8 mouse cellular contexts compared by ENCODE assay signal in the genomic region with DNA sequence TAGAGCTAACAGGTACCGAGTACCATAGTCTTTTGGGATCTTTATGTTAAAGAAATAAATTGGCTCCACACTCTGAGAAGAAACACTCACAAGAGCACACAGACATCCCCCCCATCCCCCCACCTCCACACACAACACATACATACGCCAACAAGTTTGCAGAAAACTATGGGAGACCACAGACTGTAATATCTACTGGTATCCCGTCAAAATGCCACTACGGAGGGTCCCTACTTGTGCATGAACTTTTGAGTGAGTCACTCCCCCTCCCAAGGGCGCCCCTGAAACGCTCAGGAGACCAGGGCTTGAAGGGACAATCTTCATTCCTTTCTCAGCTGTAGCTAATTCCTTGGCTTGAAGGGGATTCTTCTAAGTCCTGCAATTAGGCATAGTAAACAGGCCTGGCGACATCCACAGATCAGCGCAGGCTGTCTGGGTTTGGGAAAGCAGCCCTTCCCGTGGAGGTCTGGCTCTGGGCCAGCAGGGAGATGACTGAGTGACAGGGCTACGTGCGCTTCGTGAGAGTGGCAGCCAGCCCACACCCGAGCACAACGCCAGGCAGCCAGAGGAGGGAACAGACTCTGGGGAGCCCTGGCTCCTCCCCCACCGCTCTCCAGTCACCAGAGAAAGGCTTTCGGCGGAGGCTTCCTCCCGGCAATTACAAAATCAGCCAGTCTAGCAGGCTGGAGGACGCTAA. TPM values are rescaled to one million over a fixed set of nuclear protein-coding genes. Genes with fewer than 3 reads are reported as not detected.
DNase-seq lines count a peak whose midpoint lies in the region; ATAC-seq and TF ChIP-seq lines count a peak whose summit lies in the region.

No protein-coding gene starts in this region.

- H3K27me3 ChIP-seq in embryonic facial prominence, embryonic 13.5 days, result 0 out of 2 replicates have a peak, but pooled peaks cover 3% of the 10 kb centered on the region
- no peaks in the 10 kb centered on the region for H3K27me3 ChIP-seq in kidney, adult 2 months (replicated peaks; ENCODE audit: control insufficient read depth, insufficient read depth, low read length)
- H3K27me3 ChIP-seq in limb, embryonic 12.5 days, result peaks cover 5% of the 10 kb centered on the region; the same call in 1 of the 2 replicates
- peaks cover 5% of the 10 kb centered on the region; the same call in 1 of the 2 replicates for H3K27me3 ChIP-seq in midbrain, embryonic 13.5 days

- DNase-seq in layer of hippocampus, adult 11-12 months (ENCODE audit: low spot score), result peak; percentile 70
- no peak for DNase-seq in layer of hippocampus, adult 9-10 months (ENCODE audit: low spot score)
- DNase-seq in heart, adult 8-10 months (ENCODE audit: low spot score), result peak; percentile 93
- DNase-seq in kidney, adult 2 months, result peak; percentile 95
- peak; percentile 16 to 56 for DNase-seq in spleen, postnatal 10 days (ENCODE audit: low spot score in 2 of 2)

- peak overlapping the region; percentile 90 for H3K27ac ChIP-seq in embryonic facial prominence, embryonic 13.5 days
- peak overlapping the region; percentile 42 for H3K27ac ChIP-seq in kidney, adult 2 months (ENCODE audit: insufficient read depth, low read depth, low read length)
- peak overlapping the region; percentile 74 for H3K27ac ChIP-seq in limb, embryonic 12.5 days
- H3K27ac ChIP-seq in midbrain, embryonic 13.5 days, result peak overlapping the region; percentile 74

- peak overlapping the region; percentile 30 for H3K4me3 ChIP-seq in embryonic facial prominence, embryonic 13.5 days
- H3K4me3 ChIP-seq in kidney, adult 2 months (ENCODE audit: insufficient read depth, low read depth, low read length), result peak overlapping the region; percentile 27
- peak overlapping the region; percentile 31 for H3K4me3 ChIP-seq in limb, embryonic 12.5 days (replicated peaks)
- peak overlapping the region; percentile 25 for H3K4me3 ChIP-seq in midbrain, embryonic 13.5 days (replicated peaks)

- H3K9ac ChIP-seq in embryonic facial prominence, embryonic 13.5 days, result peak overlapping the region; percentile 17
- peak overlapping the region; percentile 24; the same call in 1 of the 2 replicates for H3K9ac ChIP-seq in limb, embryonic 12.5 days (replicated peaks)
- 0 out of 2 replicates have a peak overlapping the region, but pooled peaks have one; percentile 14 for H3K9ac ChIP-seq in midbrain, embryonic 13.5 days (replicated peaks)

- peak overlapping the region; percentile 59 for H3K4me2 ChIP-seq in embryonic facial prominence, embryonic 13.5 days
- peak overlapping the region; percentile 52 for H3K4me2 ChIP-seq in limb, embryonic 12.5 days
- H3K4me2 ChIP-seq in midbrain, embryonic 13.5 days (replicated peaks), result peak overlapping the region; percentile 50

- TF ChIP-seq POLR2A in kidney, adult 2 months (IDR thresholded peaks at IDR 0.05; ENCODE audit: low read depth, low read length), result no peak

- peak; percentile 93 for ATAC-seq in embryonic facial prominence, embryonic 13.5 days (ENCODE audit: insufficient number of reproducible peaks, insufficient read depth, low FRiP score, low TSS enrichment, low read depth)
- peak; percentile 93 for ATAC-seq in limb, embryonic 12.5 days (ENCODE audit: insufficient number of reproducible peaks, insufficient read depth, low FRiP score, low TSS enrichment, low read depth)
- peak; percentile 97 for ATAC-seq in midbrain, embryonic 13.5 days

- WGBS in embryonic facial prominence, embryonic 13.5 days, result under 1% methylated on average over 19 of the region's 19 CpGs
- 7% methylated on average over 19 of the region's 19 CpGs for WGBS in kidney, adult 2 months
- 4% methylated on average over 19 of the region's 19 CpGs for WGBS in limb, embryonic 12.5 days
- 4% methylated on average over 19 of the region's 19 CpGs for WGBS in midbrain, embryonic 13.5 days

- peaks cover 67% of the 10 kb centered on the region for H3K4me1 ChIP-seq in embryonic facial prominence, embryonic 13.5 days
- H3K4me1 ChIP-seq in kidney, adult 2 months (ENCODE audit: control insufficient read depth, insufficient read depth, low read length), result peaks cover 11% of the 10 kb centered on the region
- H3K4me1 ChIP-seq in limb, embryonic 12.5 days (replicated peaks), result peaks cover 49% of the 10 kb centered on the region
- H3K4me1 ChIP-seq in midbrain, embryonic 13.5 days (replicated peaks), result peaks cover 44% of the 10 kb centered on the region

- H3K36me3 ChIP-seq in embryonic facial prominence, embryonic 13.5 days, result no peaks in the 10 kb centered on the region
- no peaks in the 10 kb centered on the region for H3K36me3 ChIP-seq in kidney, adult 2 months (ENCODE audit: control insufficient read depth, insufficient read depth, low read length)
- no peaks in the 10 kb centered on the region for H3K36me3 ChIP-seq in limb, embryonic 12.5 days
- no peaks in the 10 kb centered on the region for H3K36me3 ChIP-seq in midbrain, embryonic 13.5 days

- 0 out of 2 replicates have a peak, but pooled peaks cover 4% of the 10 kb centered on the region for H3K9me3 ChIP-seq in embryonic facial prominence, embryonic 13.5 days
- no peaks in the 10 kb centered on the region for H3K9me3 ChIP-seq in limb, embryonic 12.5 days
- no peaks in the 10 kb centered on the region for H3K9me3 ChIP-seq in midbrain, embryonic 13.5 days

- TF ChIP-seq CTCF in kidney, adult 2 months (conservative IDR thresholded peaks at IDR 0.05; ENCODE audit: insufficient read depth, insufficient read length, low read depth, low read length), result no peak

RNA-seq across cellular contexts. Expression of gene Egln3, which starts 11.9 kb away (rescaled TPM):
- 6.7 and 7.0 TPM in 2 replicates for polyA plus RNA-seq in embryonic facial prominence, embryonic 13.5 days (2015; fragmentation: Nextera tagmentation; extraction: Ambion mirVana)
- 100 to 1,000 TPM in 2 of 4 experiments, 10 to 100 TPM in 2; 67.8 to 139 (median 92.1) TPM for total RNA-seq in heart, adult 8-10 months (2022)
- 6.5 and 7.0 TPM in 2 replicates for polyA plus RNA-seq in kidney, adult 2 months (2012; rRNA removed)
- polyA plus RNA-seq in limb, embryonic 12.5 days (2016; fragmentation: Nextera tagmentation; extraction: Ambion mirVana), result 3.0 and 3.4 TPM in 2 replicates
- polyA plus RNA-seq in midbrain, embryonic 13.5 days (2015; fragmentation: Nextera tagmentation; extraction: Ambion mirVana), result 3.9 and 4.0 TPM in 2 replicates
